Mouse (Mus musculus) spleen, adult 2 months (tissue): ENCODE measurements at regions not wholly inside any gene's neighbourhood (a gene's known extent, or its start where the extent isn't known, plus 50 kb on each side); places are given as distances from the start of the nearest gene placed in this dataset.

Source experiments
- DNase-seq, 2 experiments: peaks; one replicate each; pipeline versions ENCODE4 v3.0.0 to v3.0.0-alpha.2; 2012 to 2021; ENCODE audit warnings: low spot score in 2 of 2, low read depth in 1 of 2
- H3K27ac ChIP-seq: fragments of 200-500 bp; 2 replicates; pipeline ENCODE4 v1.5.1; 2012; ENCODE audit warnings: low read length, inconsistent platforms; ENCODE audit not compliant: insufficient read depth
- H3K27me3 ChIP-seq: fragments of 200-500 bp; 2 replicates; pipeline ENCODE4 v1.6.1; 2012; ENCODE audit warnings: mild to moderate bottlenecking, moderate library complexity, low read length, inconsistent platforms; ENCODE audit not compliant: control insufficient read depth, insufficient read depth
- H3K36me3 ChIP-seq: fragments of 200-500 bp; 2 replicates; pipeline ENCODE4 v1.6.1; 2012; ENCODE audit warnings: mild to moderate bottlenecking, low read length, inconsistent platforms; ENCODE audit not compliant: control insufficient read depth, insufficient read depth
- H3K4me1 ChIP-seq: fragments of 200-500 bp; 2 replicates; pipeline ENCODE4 v1.6.1; 2011; ENCODE audit warnings: inconsistent platforms; ENCODE audit not compliant: control insufficient read depth, insufficient read depth, insufficient read length
- H3K4me3 ChIP-seq: fragments of 200-500 bp; 2 replicates; pipeline ENCODE4 v1.5.1; 2011; ENCODE audit warnings: mild to moderate bottlenecking, inconsistent platforms; ENCODE audit not compliant: insufficient read depth, insufficient read length; ENCODE audit errors: extremely low read depth
- CTCF ChIP-seq: fragments of 200-500 bp; IDR thresholded peaks from 2 replicates; pipeline ENCODE4 v1.5.1; 2011; ENCODE audit warnings: mild to moderate bottlenecking, inconsistent platforms; ENCODE audit not compliant: insufficient read depth, insufficient read length, insufficient replicate concordance; ENCODE audit errors: extremely low read depth
- POLR2A ChIP-seq: fragments of 200-500 bp; IDR thresholded peaks from 2 replicates; pipeline ENCODE4 v1.6.1; 2011; ENCODE audit warnings: low read depth, low read length, inconsistent platforms
- WGBS: fragments of 180-500 bp; shearing (Covaris S2); methylation state at CpG from one replicate; pipeline ENCODE4 v1.1.7; 2018; 5-methylcytosine and 5-hydroxymethylcytosine counted together

GRCm38 (mm10) chr15:64501479-64501878 lies 316.0 kb upstream of the Gm21798 start:
- 82% methylated on average over 1 of the region's 1 CpGs for WGBS
- no peak overlapping the region for H3K27ac ChIP-seq
- H3K36me3 ChIP-seq, result no peaks in the 10 kb centered on the region
- TF ChIP-seq POLR2A (no peak), CTCF (no peak)
- H3K4me1 ChIP-seq, result no peaks in the 10 kb centered on the region
- H3K4me3 ChIP-seq, result no peak overlapping the region
- no peaks in the 10 kb centered on the region for H3K27me3 ChIP-seq
- no peak for DNase-seq

- no peaks in the 10 kb centered on the region for H3K27me3 ChIP-seq
- DNase-seq, result no peak
- no peaks in the 10 kb centered on the region for H3K36me3 ChIP-seq
- H3K4me3 ChIP-seq, result no peak overlapping the region
- no peak overlapping the region for H3K27ac ChIP-seq
- TF ChIP-seq CTCF (no peak), POLR2A (no peak)
- no peaks in the 10 kb centered on the region for H3K4me1 ChIP-seq
- WGBS, result 85% methylated on average over 4 of the region's 4 CpGs
These were observed 312.7 kb upstream of the Gm21798 start for GRCm38 (mm10) chr15:64504751-64505150.

DNA sequence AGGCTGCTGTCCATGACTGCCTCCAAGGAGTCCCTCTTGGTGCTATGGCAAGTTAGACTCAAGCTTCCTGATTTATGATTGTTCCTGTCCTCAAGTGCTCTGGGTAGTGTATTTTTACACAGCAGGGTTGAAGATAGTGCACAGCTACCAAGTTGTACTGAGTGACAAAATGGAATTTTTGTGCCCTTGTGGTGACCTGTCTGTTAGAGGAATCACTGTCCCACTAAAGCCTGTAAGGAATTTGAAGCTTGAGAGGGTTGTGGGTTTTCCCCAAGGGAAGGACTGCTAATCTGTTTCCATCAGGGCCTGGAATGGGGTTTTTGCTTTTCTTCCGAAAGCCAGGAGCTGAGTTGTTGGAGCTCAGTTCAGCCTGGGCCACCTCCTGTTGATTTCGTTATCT lies 306.8 kb upstream of the Gm21798 start:
- no peak for DNase-seq
- no peaks in the 10 kb centered on the region for H3K36me3 ChIP-seq
- TF ChIP-seq POLR2A, result no peak
- no peak for TF ChIP-seq CTCF
- 89% methylated on average over 2 of the region's 2 CpGs for WGBS
- H3K4me3 ChIP-seq, result no peak overlapping the region
- no peaks in the 10 kb centered on the region for H3K4me1 ChIP-seq
- no peaks in the 10 kb centered on the region for H3K27me3 ChIP-seq
- H3K27ac ChIP-seq, result no peak overlapping the region

DNA sequence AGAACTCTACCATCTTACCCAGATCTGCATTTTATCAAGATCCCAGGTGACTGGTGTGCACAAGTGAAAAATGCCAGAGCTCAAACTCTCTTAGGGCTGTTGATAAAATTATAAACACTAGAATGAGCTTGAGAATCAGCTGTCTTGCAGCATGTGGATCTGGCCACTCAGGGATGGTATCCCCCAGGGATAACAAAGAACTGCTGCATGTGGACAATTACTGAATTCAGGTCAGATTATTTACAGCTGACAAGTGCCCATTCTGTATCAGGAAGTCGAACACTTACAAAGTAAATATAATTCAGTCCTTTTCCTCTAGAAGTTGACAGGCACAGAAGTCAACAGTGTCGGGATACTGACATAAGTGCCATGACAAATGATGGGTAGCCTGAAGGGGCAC lies 306.3 kb upstream of the Gm21798 start:
- WGBS, result 67% methylated on average over 2 of the region's 2 CpGs
- Histone ChIP-seq H3K27ac (no peak overlapping the region), H3K36me3 (no peaks in the 10 kb centered on the region), H3K27me3 (no peaks in the 10 kb centered on the region), H3K4me3 (no peak overlapping the region), H3K4me1 (no peaks in the 10 kb centered on the region)
- TF ChIP-seq POLR2A (no peak), CTCF (no peak)
- no peak for DNase-seq

DNA sequence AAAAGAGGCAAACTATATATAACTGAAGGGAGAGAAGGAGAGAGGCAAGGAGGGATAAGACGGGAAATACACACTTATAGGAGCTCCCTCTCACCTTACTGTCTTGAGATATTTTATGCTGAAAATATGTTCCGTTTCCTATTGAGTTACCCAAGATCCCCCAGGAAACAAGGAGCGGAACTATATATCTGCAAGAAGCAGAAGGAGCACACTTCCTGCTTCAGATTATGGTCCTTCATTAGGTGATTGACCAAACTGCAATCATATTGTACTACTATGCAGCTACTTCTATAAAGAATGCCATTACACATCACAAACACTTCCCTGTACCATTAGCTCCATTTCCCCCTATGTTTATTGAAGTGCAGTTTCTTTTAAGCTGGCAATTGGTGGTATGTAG lies 304.9 kb upstream of the Gm21798 start:
- H3K27me3 ChIP-seq, result 0 out of 2 replicates have a peak, but pooled peaks cover 1% of the 10 kb centered on the region
- H3K27ac ChIP-seq, result no peak overlapping the region
- DNase-seq, result no peak
- TF ChIP-seq POLR2A (no peak), CTCF (no peak)
- no peaks in the 10 kb centered on the region for H3K4me1 ChIP-seq
- no peak overlapping the region for H3K4me3 ChIP-seq
- H3K36me3 ChIP-seq, result no peaks in the 10 kb centered on the region
- WGBS, result 66% methylated on average over 3 of the region's 3 CpGs

GRCm38 (mm10) chr15:64513501-64514097 lies 303.9 kb upstream of the Gm21798 start:
- no peak overlapping the region for H3K4me3 ChIP-seq
- 0 out of 2 replicates have a peak, but pooled peaks cover 1% of the 10 kb centered on the region for H3K27me3 ChIP-seq
- no peaks in the 10 kb centered on the region for H3K4me1 ChIP-seq
- H3K27ac ChIP-seq, result no peak overlapping the region
- H3K36me3 ChIP-seq, result no peaks in the 10 kb centered on the region
- DNase-seq, result no peak
- TF ChIP-seq CTCF (no peak), POLR2A (no peak)

GRCm38 (mm10) chr15:64515179-64515578 lies 302.3 kb upstream of the Gm21798 start:
- Histone ChIP-seq H3K4me1 (no peaks in the 10 kb centered on the region), H3K27me3 (0 out of 2 replicates have a peak, but pooled peaks cover 1% of the 10 kb centered on the region), H3K4me3 (no peak overlapping the region; the same call in 1 of the 2 replicates), H3K36me3 (no peaks in the 10 kb centered on the region), H3K27ac (no peak overlapping the region)
- no peak for DNase-seq
- no peak for TF ChIP-seq CTCF

- Histone ChIP-seq H3K4me3 (no peak overlapping the region), H3K36me3 (no peaks in the 10 kb centered on the region), H3K27me3 (0 out of 2 replicates have a peak, but pooled peaks cover 1% of the 10 kb centered on the region), H3K27ac (no peak overlapping the region), H3K4me1 (no peaks in the 10 kb centered on the region)
- 44% methylated on average over 4 of the region's 4 CpGs for whole genome bisulfite sequencing
- TF ChIP-seq CTCF (no peak), POLR2A (no peak)
- no peak for DNase-seq
These were observed 298.3 kb upstream of the Gm21798 start for GRCm38 (mm10) chr15:64519207-64519628.
